Mouse (Mus musculus) liver, embryonic 14.5 days (tissue): ENCODE measurements around the gene Hand2. TPM values are rescaled to one million over a fixed set of nuclear protein-coding genes. Genes with fewer than 3 reads are reported as not detected.

ENCODE experiments used
- ATAC-seq: fragments of 200-750 bp; cut with Nextera tagmentation; 2 replicates; pipeline ENCODE4 v1.8.0; 2017; ENCODE audit warnings: moderate number of reproducible peaks, mild to moderate bottlenecking, moderate library complexity; ENCODE audit not compliant: insufficient read depth
- DNase-seq, 3 experiments: peaks; one replicate each; pipeline ENCODE4 v3.0.0-alpha.2; 2012 to 2013; ENCODE audit warnings: low read depth in 3 of 3, low spot score in 3 of 3
- H3K27ac ChIP-seq: fragments of 300-500 bp; sonication (generic); 2 replicates; pipeline ENCODE4 v1.5.1; 2014; ENCODE audit warnings: moderate library complexity, mild to moderate bottlenecking, control low read depth, inconsistent platforms
- H3K27me3 ChIP-seq: fragments of 300-500 bp; sonication (generic); 2 replicates; pipeline ENCODE4 v1.6.1; 2014; ENCODE audit warnings: mild to moderate bottlenecking, low read length, moderate library complexity; ENCODE audit not compliant: control insufficient read depth, insufficient read depth
- H3K36me3 ChIP-seq: fragments of 300-500 bp; sonication (generic); replicated peaks from 2 replicates; pipeline ENCODE4 v1.6.1; 2014; ENCODE audit warnings: low read depth; ENCODE audit not compliant: control insufficient read depth, insufficient read depth
- H3K4me1 ChIP-seq, 2 experiments: fragments of 200-500 bp in 1 of 2; fragments of 300-500 bp in 1 of 2; sonication (generic) in 1 of 2; replicated peaks; 2 replicates each; pipeline ENCODE4 v1.6.1; 2012 to 2014; ENCODE audit warnings: antibody characterized with exemption in 1 of 2, inconsistent platforms in 1 of 2, low read length in 1 of 2; ENCODE audit not compliant: control insufficient read depth in 2 of 2, insufficient read depth in 2 of 2
- H3K4me2 ChIP-seq: fragments of 300-500 bp; sonication (generic); 2 replicates; pipeline ENCODE4 v1.6.1; 2014; ENCODE audit warnings: low read depth, mild to moderate bottlenecking, control low read depth, moderate library complexity
- H3K4me3 ChIP-seq, 2 experiments: fragments of 200-500 bp in 1 of 2; fragments of 300-500 bp in 1 of 2; sonication (generic) in 1 of 2; 2 replicates each; pipeline ENCODE4 v1.5.1; 2012 to 2014; ENCODE audit warnings: low read depth in 2 of 2, low read length in 2 of 2, mild to moderate bottlenecking in 2 of 2, control low read depth in 1 of 2, inconsistent platforms in 1 of 2, moderate library complexity in 1 of 2; ENCODE audit not compliant: insufficient read depth in 1 of 2
- H3K9ac ChIP-seq: fragments of 300-500 bp; sonication (generic); replicated peaks from 2 replicates; pipeline ENCODE4 v1.6.1; 2014; ENCODE audit warnings: mild to moderate bottlenecking, control low read depth, moderate library complexity
- H3K9me3 ChIP-seq: fragments of 300-500 bp; sonication (generic); 2 replicates; pipeline ENCODE4 v1.6.1; 2016; ENCODE audit warnings: low read length, mixed read lengths; ENCODE audit not compliant: control insufficient read depth
- CTCF ChIP-seq: IDR thresholded peaks from 2 replicates; pipeline ENCODE4 v1.5.1; 2016; ENCODE audit warnings: antibody characterized with exemption, low read depth, control low read depth
- EP300 ChIP-seq: IDR thresholded peaks from 2 replicates; pipeline ENCODE4 v1.6.1; 2016; ENCODE audit warnings: antibody characterized with exemption, low read depth
- WGBS: fragments of 180-500 bp; shearing (Covaris S2); extraction: QIAGEN DNeasy Blood & Tissue Kit; methylation state at CpG from one replicate; pipeline ENCODE4 v1.1.7; 2014; ENCODE audit not compliant: insufficient replicate concordance; 5-methylcytosine and 5-hydroxymethylcytosine counted together
- polyA plus RNA-seq, 2 experiments: library from polyadenylated mRNA; depleted of rRNA in 1 of 2; stranded (reverse) in 1 of 2; unstranded in 1 of 2; fragments of >200 nt; fragmentation: Nextera tagmentation in 1 of 2; extraction: Ambion mirVana in 1 of 2; gene quantifications; 2 replicates each; pipeline versions ENCODE4 v1.2.1 to v1.2.3; 2012 to 2014

Gene Hand2
- polyA plus RNA-seq, 2 experiments, result 0.44 to 2.1 TPM

DNA sequence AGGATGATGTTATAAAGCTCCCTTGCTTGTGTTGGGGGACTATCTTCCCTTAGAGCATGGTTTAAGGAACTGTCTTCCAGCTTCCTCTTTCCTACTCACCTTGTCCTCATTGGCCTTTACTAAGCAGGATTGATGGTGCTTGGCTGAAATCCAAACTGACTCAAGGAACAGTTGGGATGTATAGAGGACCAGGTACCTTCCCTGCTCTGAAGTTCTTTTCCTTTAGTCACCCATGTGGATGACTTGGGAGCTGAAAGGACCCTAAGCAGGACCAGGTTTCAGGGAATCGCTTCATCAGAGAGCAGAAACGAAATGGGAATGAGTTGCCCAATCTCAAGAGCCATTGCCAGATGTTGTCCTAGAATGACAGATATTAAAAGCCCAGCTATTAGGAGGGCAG, 31.1 kb downstream of the Hand2 start:
- Histone ChIP-seq H3K27ac (no peak overlapping the region), H3K36me3 (no peaks in the 10 kb centered on the region), H3K4me1 (no peaks in the 10 kb centered on the region), H3K4me3 (no peak overlapping the region), H3K9ac (no peak overlapping the region), H3K9me3 (no peaks in the 10 kb centered on the region), H3K27me3 (peaks cover 44% of the 10 kb centered on the region), H3K4me2 (no peak overlapping the region)
- 26% methylated on average over 2 of the region's 2 CpGs for WGBS
- no peak for ATAC-seq
- TF ChIP-seq EP300 (no peak), CTCF (no peak)
- no peak for DNase-seq

DNA sequence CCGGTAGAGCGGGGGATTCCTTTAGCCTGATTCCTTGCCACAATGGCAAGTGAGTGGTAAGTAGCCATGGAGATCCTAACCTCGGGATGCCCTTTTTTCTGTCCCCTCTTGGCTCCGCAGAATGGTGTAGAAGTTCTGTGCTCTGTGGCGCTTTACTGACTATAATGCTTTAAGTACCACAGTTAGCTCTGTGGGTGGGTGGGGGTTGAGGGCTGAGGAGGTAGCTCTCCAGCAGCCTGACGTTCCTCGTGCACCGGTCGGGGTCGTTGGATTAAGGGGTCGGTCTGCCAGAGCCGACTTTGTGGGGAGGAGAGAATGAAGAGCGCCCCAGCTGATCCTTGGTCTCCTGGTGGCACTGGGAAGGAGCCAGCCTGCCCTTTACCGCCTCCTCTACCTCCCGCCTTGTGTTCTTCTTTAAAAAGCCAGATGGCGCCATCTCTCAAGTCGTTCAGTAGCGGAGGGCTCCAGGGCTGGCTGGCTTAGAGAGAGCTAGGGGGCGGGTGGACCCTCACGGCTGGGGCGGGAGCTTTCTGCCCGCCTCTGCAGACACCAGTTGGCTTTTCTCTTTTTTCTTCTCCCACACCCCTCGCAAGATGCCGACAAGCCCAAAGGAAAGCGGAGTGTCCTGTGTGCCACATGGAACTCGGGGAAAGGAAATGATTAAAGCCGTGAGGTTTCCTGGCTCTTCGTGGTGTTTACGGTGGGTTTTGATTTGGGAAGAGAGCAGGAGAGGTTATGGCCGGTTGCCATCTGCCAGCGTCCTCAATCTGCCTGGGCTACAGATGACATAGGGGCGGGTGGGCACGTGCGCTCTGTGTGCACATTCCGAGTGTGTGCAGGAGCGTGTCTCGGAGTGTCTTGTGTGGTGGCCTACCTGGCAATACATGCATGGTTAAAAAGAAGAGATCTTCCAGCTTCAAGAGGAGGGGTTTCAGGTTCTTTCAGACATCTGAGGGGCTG, 32.8 kb downstream of the Hand2 start:
- DNase-seq (no peak), ATAC-seq (no peak)
- H3K27ac ChIP-seq, result no peak overlapping the region
- H3K4me1 ChIP-seq, result no peaks in the 10 kb centered on the region
- H3K4me2 ChIP-seq, result peak overlapping the region; percentile 11
- WGBS, result 3% methylated on average over 37 of the region's 37 CpGs
- no peak overlapping the region for H3K9ac ChIP-seq
- H3K36me3 ChIP-seq, result no peaks in the 10 kb centered on the region
- H3K9me3 ChIP-seq, result no peaks in the 10 kb centered on the region
- TF ChIP-seq CTCF, result no peak; the same call in 1 of the 2 replicates
- no peak for TF ChIP-seq EP300
- peaks cover 34% of the 10 kb centered on the region for H3K27me3 ChIP-seq
- no peak overlapping the region; a peak in 1 of 4 replicates for H3K4me3 ChIP-seq

DNA sequence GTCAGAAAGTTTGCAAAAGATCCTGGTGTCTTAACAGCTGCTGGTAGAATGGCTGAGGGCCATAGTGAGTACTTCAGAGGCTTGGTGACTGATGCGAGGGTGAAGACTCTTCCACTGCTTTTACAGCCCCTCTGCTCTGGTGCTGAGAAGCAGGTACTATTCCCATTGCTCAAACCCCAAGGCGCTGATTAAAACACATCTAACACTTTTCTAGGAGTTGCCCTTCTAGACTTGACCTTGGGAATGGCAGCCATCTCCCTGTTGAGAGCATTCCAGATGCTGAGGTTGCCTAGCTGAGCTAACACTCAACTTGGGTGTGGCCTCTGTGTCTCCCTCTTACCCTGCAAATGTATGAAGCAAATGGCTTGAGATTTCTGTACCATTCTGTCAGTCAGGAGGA, 34.1 kb downstream of the Hand2 start:
- H3K4me1 ChIP-seq, result no peaks in the 10 kb centered on the region
- H3K27me3 ChIP-seq, result peaks cover 26% of the 10 kb centered on the region
- no peak overlapping the region for H3K27ac ChIP-seq
- no peak overlapping the region for H3K4me2 ChIP-seq
- no peak overlapping the region for H3K9ac ChIP-seq
- TF ChIP-seq EP300, result no peak
- no peak for TF ChIP-seq CTCF
- no peak for ATAC-seq
- H3K9me3 ChIP-seq, result no peaks in the 10 kb centered on the region
- no peak for DNase-seq
- 36% methylated on average over 2 of the region's 2 CpGs for WGBS
- H3K36me3 ChIP-seq, result no peaks in the 10 kb centered on the region
- no peak overlapping the region for H3K4me3 ChIP-seq

DNA sequence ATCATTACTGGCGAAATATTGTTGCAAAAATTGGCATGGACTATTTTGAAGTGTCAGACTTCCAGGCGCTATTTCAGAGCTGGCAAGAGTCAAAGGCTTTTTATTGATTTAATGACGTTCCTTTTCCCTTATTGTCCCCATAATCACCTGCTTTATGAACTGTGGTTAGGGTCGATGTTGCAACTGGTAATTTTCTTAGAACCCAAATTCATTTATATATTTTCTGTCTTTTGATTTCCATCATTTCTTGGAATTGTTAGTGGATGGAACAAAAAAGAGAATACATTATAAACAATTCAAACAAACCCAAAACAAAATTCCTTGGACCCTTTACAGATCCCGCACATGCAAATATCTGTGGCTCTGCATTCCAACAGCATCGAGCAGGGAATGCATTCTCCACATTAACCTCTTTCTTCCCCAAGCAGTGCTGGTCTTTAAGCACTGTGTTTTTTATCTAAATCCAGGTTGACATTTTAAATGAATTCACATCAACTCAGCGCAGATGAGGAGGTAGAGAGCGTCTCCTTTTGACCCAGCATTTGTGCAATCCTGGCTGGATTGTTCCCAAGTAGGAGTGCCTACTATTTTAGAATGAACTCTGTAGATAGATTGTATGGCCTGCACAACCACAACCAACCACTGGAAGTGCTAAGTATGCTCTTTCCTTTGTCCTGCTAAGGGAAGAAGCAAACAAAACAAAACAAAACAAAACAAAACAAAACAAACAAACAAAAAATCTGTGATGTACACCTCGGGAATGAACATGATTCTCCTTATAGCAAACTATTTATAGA, 35.9 kb downstream of the Hand2 start:
- H3K36me3 ChIP-seq, result no peaks in the 10 kb centered on the region
- DNase-seq (no peak), ATAC-seq (no peak)
- no peaks in the 10 kb centered on the region for H3K4me1 ChIP-seq
- TF ChIP-seq EP300 (no peak), CTCF (no peak)
- H3K4me2 ChIP-seq, result no peak overlapping the region
- H3K27me3 ChIP-seq, result peaks cover 14% of the 10 kb centered on the region
- no peak overlapping the region for H3K9ac ChIP-seq
- H3K27ac ChIP-seq, result no peak overlapping the region
- H3K4me3 ChIP-seq, result no peak overlapping the region
- 49% methylated on average over 9 of the region's 9 CpGs for WGBS
- H3K9me3 ChIP-seq, result no peaks in the 10 kb centered on the region

DNA sequence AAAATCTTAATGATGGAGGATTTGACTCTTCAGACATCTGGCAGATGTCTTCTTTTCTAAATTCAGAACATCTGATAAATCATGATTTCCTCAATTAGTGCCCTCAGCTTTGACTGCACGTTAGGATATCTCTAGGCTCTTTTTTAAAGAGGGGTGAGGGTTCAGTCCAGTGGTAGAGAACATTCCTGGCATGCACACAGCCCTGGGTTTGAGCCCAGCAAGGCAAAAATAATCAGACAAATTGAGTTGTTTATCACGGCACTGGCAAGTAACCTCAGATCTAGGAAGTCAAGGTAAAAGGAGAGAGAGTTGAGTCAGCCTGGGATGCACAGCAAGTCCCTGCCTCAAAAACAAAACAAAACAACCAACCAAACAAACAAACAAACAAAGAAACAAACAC, 39.7 kb downstream of the Hand2 start:
- TF ChIP-seq EP300 (no peak), CTCF (no peak)
- Histone ChIP-seq H3K4me3 (no peak overlapping the region), H3K27ac (no peak overlapping the region), H3K36me3 (no peaks in the 10 kb centered on the region), H3K9ac (no peak overlapping the region), H3K27me3 (no peaks in the 10 kb centered on the region), H3K4me1 (no peaks in the 10 kb centered on the region), H3K4me2 (no peak overlapping the region), H3K9me3 (no peaks in the 10 kb centered on the region)
- 35% methylated on average over 2 of the region's 2 CpGs for WGBS
- DNase-seq (no peak), ATAC-seq (no peak)
